Mouse (Mus musculus): ENCODE results near the gene Rilpl1.

DNA sequence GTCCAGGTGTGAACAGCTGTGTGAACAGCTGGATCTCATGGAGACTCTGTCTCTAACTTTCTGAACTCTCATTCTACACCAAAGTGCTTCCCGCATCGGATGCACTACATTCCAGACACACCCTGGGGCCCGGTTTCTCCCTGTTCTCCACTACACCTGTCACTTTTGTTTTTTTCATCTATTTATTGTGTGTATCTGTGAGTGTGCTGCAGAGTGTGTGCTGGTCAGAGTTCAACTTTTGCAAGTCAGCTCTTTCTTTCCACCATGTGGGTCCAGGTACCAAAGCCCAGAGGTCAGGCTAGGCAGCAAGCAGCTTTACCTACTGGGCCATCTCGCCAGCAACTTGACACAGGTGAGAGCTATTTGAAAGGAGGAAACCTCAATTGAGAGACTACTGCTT, 26.0 kb downstream of the Rilpl1 start:
- TF ChIP-seq MYOD1 (IDR thresholded peaks at IDR 0.05; ENCODE audit: control insufficient read depth, insufficient read length, low read depth) (no peak), CTCF (IDR thresholded peaks at IDR 0.05; ENCODE audit: control insufficient read depth, insufficient read depth, insufficient read length) (no peak), USF1 (IDR thresholded peaks at IDR 0.05; ENCODE audit: low read depth) (no peak), MYOG (IDR thresholded peaks at IDR 0.05; ENCODE audit: control insufficient read depth, extremely low read depth, insufficient read length) (no peak), MAX (IDR thresholded peaks at IDR 0.05) (no peak), CEBPB (IDR thresholded peaks at IDR 0.05; ENCODE audit: low read depth) (no peak), FOSL1 (IDR thresholded peaks at IDR 0.05; ENCODE audit: insufficient read depth, low read length, poor library complexity, severe bottlenecking) (no peak)

Data from C2C12 (cell line).